Mouse (Mus musculus) gastrocnemius, postnatal 14 days (tissue): ENCODE measurements around the gene Naa80. TPM values are rescaled to one million over a fixed set of nuclear protein-coding genes. Genes with fewer than 3 reads are reported as not detected.

Experiments
- DNase-seq: peaks from one replicate; pipeline ENCODE4 v3.0.0; 2021; ENCODE audit warnings: mixed read lengths
- intact Hi-C: fragments of 180-260 bp; cut with DNase I; formaldehyde crosslinking; loops from one replicate; pipeline ENCODE4 v1.15.1; 2025; ENCODE audit warnings: low total_unique reads
- total RNA-seq, 2 experiments: library from RNA; stranded (reverse); gene quantifications; 2 replicates each; pipeline ENCODE4 v1.2.3; 2021

The Naa80 gene
- total RNA-seq, 2 experiments from 2014 or later = 12.0 TPM

- no peak for DNase-seq
- intact Hi-C loops = no loop called here
These were observed 29.1 kb downstream of the Naa80 start for GRCm38 (mm10) chr9:107607653-107608245.

DNA sequence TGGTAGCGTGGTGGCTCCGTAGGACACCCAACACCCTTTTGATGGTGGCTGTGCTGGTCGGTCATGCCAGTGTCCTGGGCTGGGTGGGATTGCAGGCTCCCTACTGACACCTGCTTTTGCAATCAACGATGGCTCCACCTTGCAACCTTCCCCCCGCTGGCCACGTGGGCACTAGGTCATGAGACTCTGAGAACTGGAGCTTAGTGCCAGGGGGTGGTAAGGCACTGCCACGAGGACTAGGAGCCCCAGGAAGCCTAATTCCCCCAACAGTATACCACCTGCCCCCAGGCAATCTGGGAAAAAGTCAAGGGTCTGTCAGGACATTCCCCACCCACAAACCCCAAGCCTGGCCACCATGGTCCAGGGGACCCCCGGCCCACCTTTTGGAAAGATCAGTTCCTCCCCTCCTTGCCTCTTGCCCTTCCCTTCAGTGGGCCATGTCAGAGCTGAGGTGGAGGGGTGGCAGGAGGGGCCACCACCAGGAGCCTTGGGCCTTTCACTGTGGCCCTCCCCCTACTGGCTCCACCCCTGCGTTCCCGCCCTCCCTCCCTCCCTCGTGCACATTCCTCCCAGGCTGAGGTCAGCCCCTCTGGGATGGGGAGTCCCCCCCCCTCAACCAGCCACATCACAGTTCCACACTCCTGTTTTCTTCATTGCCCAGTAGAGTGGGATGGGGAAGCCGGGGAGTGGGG, 30.2 kb downstream of the Naa80 start, which contains the start of gene Sema3b:
TSS of gene Sema3b (minus strand) at position 489 of the 692 bp plus-strand sequence.
- DNase-seq = peak; percentile 69
- intact Hi-C loops = no loop called here

GRCm38 (mm10) chr9:107609433-107609830, 30.7 kb downstream of the Naa80 start:
- intact Hi-C loops = no loop called here
- no peak for DNase-seq

DNA sequence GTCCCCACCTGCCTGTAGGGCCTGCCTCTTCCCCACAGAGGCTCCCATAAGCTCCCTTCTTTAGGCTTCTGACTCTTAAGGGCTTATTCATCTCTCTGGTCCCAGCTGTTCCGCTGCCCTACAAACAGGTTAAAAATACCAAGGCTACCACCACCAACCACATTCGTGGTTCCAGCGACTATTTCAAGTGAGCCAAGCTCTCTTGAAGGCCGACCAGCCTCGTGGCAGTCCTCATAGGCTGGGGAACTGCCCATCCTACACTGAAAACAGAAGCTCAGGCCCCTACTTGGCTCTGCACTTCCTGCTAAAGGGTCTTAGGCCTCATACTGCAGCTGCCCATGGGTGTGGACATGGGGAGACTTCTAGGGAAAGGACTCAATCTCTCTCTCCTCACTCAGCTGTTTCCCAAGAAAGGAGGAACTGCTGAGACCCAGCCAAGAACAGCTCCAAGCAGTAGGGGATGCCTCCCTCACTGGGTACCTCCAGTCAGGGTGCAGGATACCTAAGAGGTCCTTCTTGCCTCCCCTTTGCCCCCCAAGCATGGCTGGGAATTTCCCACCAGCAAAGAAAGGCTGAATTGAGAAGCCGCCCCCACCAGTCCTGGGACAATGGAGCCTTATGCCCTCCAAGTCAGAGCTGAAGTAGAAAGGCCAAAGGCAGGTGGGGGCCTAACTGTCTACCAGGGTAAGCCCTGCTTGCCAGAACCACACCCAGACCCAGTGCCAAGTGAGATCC, 32.9 kb downstream of the Naa80 start:
- DNase-seq = peak; percentile 30
- intact Hi-C loops = no loop called here

DNA sequence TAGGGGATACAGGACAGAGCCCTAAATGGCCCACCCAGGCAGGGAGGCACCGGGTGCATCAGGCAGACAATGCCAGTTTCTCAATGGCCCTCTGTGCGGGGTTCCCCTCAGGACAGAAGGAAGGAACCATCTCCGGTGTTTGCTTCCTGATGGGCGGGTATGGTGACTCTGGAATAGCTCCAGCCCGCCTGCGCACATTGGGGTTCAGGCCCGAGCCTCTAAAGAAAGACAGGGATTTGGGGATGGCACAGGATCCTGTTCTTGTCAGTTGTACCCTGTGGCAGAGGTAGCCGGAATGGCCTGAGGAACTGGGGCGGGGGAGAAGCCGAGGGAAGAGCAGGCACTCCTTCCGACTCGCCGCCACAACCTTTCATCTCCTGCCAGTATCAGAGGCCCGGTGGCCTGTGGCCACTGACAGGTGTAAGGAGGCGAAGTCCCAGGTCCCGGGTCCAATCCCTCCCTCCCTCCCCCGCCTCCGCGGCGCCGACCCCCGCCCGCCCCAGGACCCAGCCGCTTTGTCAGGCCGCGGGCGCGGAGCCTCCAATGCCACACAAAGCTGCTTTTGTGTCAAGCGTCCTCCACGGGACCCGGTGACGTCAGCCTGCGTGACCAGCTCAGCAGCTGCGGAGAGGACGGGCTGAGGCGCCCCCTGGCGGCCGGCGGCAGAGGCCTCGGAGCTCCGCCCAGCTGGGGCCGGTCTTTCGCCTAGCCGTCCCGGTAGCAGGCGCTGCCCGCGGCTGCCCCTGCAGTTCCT, 33.7 kb downstream of the Naa80 start:
- intact Hi-C loops = no loop called here
- peak; percentile 99 for DNase-seq

GRCm38 (mm10) chr9:107612945-107613569, 34.4 kb downstream of the Naa80 start:
- intact Hi-C loops = no loop called here
- DNase-seq = peak; percentile 41

- DNase-seq = peak; percentile 16
- intact Hi-C loops = no loop called here
These were observed 36.3 kb downstream of the Naa80 start for GRCm38 (mm10) chr9:107615035-107615434.

- intact Hi-C loops = no loop called here
- no peak for DNase-seq
These were observed 38.8 kb downstream of the Naa80 start for GRCm38 (mm10) chr9:107617461-107617860.

- no peak for DNase-seq
- intact Hi-C loops = no loop called here
These were observed 39.4 kb downstream of the Naa80 start for GRCm38 (mm10) chr9:107618098-107618497.

- intact Hi-C loops = no loop called here
- DNase-seq = no peak
These were observed 40.3 kb downstream of the Naa80 start for GRCm38 (mm10) chr9:107618778-107619545.

DNA sequence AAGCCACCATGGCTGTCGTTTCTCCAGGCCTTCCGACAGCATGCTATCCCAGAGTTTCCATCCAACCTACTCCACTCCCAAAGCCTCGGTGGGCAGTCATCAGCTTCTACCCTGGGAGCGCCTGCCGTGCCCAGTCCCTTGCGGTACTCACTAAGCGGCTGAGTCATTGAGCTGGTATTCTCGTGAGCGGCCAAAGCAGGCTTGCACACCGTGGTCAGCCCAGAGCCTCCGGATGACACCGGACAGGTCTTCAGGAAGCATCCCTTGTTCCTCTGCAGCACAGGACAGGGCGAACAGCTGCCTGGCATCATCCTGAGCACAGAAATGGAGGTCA, 40.8 kb downstream of the Naa80 start:
- intact Hi-C loops = no loop called here
- DNase-seq = no peak

DNA sequence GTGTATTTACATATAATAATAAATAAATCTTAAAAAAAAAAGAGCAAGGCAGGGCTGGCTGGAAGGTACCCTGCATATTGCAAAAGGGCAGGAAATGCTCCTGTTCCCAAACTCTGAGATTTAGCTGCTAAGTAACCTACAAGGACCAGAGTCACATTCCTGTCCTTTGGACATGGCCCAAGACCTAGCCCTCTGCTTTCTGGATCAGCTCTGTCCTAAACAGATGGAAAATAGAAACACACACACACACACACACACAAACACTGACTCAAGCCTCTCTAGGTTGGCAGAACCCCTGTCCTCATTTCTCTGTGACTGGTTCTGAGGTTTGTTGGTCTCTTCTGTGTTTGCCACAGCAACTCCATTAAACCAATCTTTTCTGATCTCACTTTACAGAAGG, 42.3 kb downstream of the Naa80 start:
- DNase-seq = no peak
- intact Hi-C loops = no loop called here

DNA sequence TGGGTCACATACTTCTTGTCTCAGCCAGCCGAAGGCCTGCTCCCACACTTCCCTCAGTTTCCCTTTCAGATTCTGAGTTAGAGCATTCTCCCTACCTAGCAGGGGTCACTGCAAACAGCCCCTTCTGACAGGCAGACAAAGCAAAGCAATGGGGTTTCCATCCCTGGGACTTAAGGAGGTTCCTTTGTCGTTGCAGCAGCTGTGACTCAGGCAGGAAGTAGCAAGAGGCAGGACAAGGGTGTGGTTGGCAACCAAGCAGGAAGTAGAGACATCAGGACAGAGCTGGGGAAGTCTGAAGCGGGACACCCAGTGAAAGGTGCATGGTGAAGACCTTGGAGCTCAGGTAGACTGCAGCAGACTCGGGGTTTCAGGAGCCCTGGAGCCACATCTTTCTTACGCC, 45.9 kb downstream of the Naa80 start:
- intact Hi-C loops = no loop called here
- DNase-seq = no peak

GRCm38 (mm10) chr9:107624951-107625350, 46.3 kb downstream of the Naa80 start:
- intact Hi-C loops = no loop called here
- no peak for DNase-seq

DNA sequence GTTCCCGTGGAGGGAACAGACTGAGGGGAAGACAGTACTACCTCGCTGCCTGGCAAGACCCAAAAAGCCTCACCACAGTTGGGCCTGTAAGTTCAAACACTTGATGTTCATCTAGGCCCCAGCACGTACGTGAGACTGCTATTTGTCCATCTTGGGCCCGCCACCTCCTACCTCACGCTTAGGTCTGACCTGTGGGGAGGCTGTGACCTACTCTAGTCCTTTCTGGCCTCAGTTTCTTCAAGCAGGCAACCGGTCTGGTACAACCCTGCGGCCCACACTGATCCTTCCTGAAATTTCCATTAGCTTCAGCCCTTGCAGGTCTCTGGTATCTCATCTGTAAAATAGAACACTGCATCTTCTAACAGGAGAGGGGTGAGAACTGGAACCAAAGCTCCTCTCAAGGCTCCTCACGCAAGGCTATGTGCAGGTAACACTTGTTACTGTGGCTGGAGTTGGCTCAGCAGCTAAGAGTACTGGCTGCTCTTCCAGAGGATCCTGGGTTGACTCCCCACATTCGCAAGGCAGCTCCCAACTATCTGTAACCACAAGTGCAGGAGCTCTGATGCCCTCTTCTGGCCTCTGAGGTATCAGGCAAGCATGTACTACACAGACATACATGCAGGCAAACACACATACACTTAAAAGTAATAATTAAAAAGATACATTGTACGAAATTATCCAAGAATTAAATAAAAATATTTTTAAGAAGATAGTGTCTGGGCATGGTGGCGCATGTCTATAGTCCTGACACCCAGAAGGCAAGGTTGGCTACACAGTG, 46.9 kb downstream of the Naa80 start:
- intact Hi-C loops = no loop called here
- DNase-seq = no peak

- intact Hi-C loops = no loop called here
- DNase-seq = no peak
These were observed 47.6 kb downstream of the Naa80 start for GRCm38 (mm10) chr9:107626158-107626843.

DNA sequence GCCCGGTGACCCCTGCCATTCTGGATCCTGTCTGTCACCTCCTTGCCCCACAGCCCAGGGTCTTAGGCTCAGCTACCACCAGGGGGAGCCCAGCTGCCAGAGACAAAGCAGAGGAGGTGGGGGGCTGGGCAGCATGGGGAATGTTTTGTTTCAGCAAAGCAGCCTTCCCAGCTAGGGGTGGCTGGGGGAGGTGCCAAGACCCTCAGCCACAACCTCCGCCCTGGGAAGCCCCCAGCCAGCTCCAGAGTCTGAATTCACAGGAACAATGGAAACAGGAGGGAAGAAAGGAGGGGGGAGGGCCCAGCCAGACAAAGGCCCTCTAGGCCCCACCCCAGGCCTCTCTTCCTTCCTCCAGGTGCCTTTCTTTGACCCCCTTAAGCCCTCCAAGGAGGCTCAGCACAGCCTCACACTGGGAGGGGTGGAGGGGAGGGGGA, 48.2 kb downstream of the Naa80 start:
- intact Hi-C loops = no loop called here

More for the DNA sequence above, 48.2 kb downstream of the Naa80 start:
- DNase-seq = peak; percentile 88
